Comparison of ENCODE assay signal across 8 mouse cellular contexts in genomic region chr3:31056651-31057627, GRCm38 (mm10). TPM values are rescaled to one million over a fixed set of nuclear protein-coding genes. Genes with fewer than 3 reads are reported as not detected.
DNase-seq lines count a peak whose midpoint lies in the region; ATAC-seq lines count a peak whose summit lies in the region.

No protein-coding gene starts in this region.

- H3K9ac ChIP-seq in kidney, embryonic 15.5 days: peak overlapping the region; percentile 45; the same call in 1 of the 2 replicates

- peak overlapping the region; percentile 72 for H3K4me2 ChIP-seq in kidney, embryonic 15.5 days

- no peaks in the 10 kb centered on the region for H3K9me3 ChIP-seq in heart, embryonic 10.5 days
- H3K9me3 ChIP-seq in kidney, embryonic 15.5 days (replicated peaks): no peaks in the 10 kb centered on the region

- no peaks in the 10 kb centered on the region for H3K27me3 ChIP-seq in heart, embryonic 10.5 days (ENCODE audit: insufficient read depth, poor library complexity, severe bottlenecking)
- H3K27me3 ChIP-seq in kidney, embryonic 15.5 days: no peaks in the 10 kb centered on the region

- no peaks in the 10 kb centered on the region; the same call in 1 of the 2 replicates for H3K36me3 ChIP-seq in heart, embryonic 10.5 days
- peaks cover 7% of the 10 kb centered on the region; the same call in 1 of the 2 replicates for H3K36me3 ChIP-seq in kidney, embryonic 15.5 days

- peak overlapping the region; percentile 90 for H3K27ac ChIP-seq in heart, embryonic 10.5 days
- H3K27ac ChIP-seq in kidney, embryonic 15.5 days: peak overlapping the region; percentile 95

- WGBS in heart, embryonic 10.5 days: 2% methylated on average over 30 of the region's 30 CpGs
- WGBS in kidney, embryonic 15.5 days: 1% methylated on average over 30 of the region's 30 CpGs

- H3K4me3 ChIP-seq in heart, embryonic 10.5 days: peak overlapping the region; percentile 62
- peak overlapping the region; percentile 57 for H3K4me3 ChIP-seq in kidney, embryonic 15.5 days (replicated peaks)

- DNase-seq in CD4-positive helper T cell, adult 2 months (ENCODE audit: low read depth, low spot score): peak; percentile 81
- peak; percentile 92 for DNase-seq in brain, adult 2 months (ENCODE audit: low read depth, low spot score)
- peak; percentile 93 for DNase-seq in heart, embryonic 10.5 days (ENCODE audit: low spot score)
- DNase-seq in liver: peak; percentile 77
- DNase-seq in spleen, postnatal 4 days (ENCODE audit: low spot score in 2 of 2): peak; percentile 73 to 76

- 0 out of 2 replicates have a peak, but pooled peaks cover 7% of the 10 kb centered on the region for H3K4me1 ChIP-seq in heart, embryonic 10.5 days
- H3K4me1 ChIP-seq in kidney, embryonic 15.5 days: no peaks in the 10 kb centered on the region

- peak; percentile 98 for ATAC-seq in erythroblast, adult 5-6 weeks (replicated peaks; ENCODE audit: low FRiP score, poor library complexity, severe bottlenecking)
- peak; percentile 93 for ATAC-seq in kidney, embryonic 15.5 days (replicated peaks; ENCODE audit: low FRiP score)
- peak; percentile 85 for ATAC-seq in monocyte, adult 5-6 weeks (replicated peaks; ENCODE audit: insufficient number of reproducible peaks, low FRiP score, low TSS enrichment, poor library complexity, severe bottlenecking)

RNA-seq across cellular contexts. Expression of gene Skil, which starts 37.9 kb away (rescaled TPM):
- 2.3 and 3.5 TPM in 2 replicates for total RNA-seq in erythroblast, adult 5-6 weeks (2015; ENCODE audit: low replicate concordance)
- 5.3 and 6.8 TPM in 2 replicates for total RNA-seq in erythroblast, adult 5-6 weeks (2017; ENCODE audit: low replicate concordance)
- polyA plus RNA-seq in heart, embryonic 10.5 days (2016; fragmentation: Nextera tagmentation; extraction: Ambion mirVana): 19.0 and 22.0 TPM in 2 replicates
- 19.9 and 24.0 TPM in 2 replicates for polyA plus RNA-seq in kidney, embryonic 15.5 days (2015; fragmentation: Nextera tagmentation; extraction: Ambion mirVana)
- 160 to 207 TPM (median 169 TPM) in 3 replicates for total RNA-seq in monocyte, adult 5-6 weeks (2017)

Comparison
In these comparisons a context has a peak if more than half of its experiments do, and no peak if none do; other contexts are left out.
1. Peak in every context shown above with its lines: DNase-seq, ATAC-seq, H3K4me3 ChIP-seq and H3K27ac ChIP-seq.
2. RNA of gene Skil, which starts 37.9 kb away (total RNA-seq): 160 to 207 TPM in monocyte, adult 5-6 weeks; 2.3 to 6.8 TPM in erythroblast, adult 5-6 weeks; every median in the first group is over 10 times any median in the second.